Mouse (Mus musculus) liver (tissue): Measurements from ENCODE around the gene Nepn.
A peak's percentile ranks its signal among the peaks of the same experiment; 100 is the strongest.
"Not testable (repeated sequence)": the region's sequence is repeated elsewhere in the genome, so short reads cannot be mapped to it uniquely, and the experiment has no call there.

Source experiments
- DNase-seq: peaks from one replicate; pipeline ENCODE4 v3.0.0-alpha.2; 2020; ENCODE audit warnings: mixed read lengths

The Nepn gene

GRCm38 (mm10) chr10:52388922-52389430, at the start of gene Nepn:
Gene Nepn, plus strand, starts transcription at chr10:52388972.
- DNase-seq = no peak

- DNase-seq = not testable (repeated sequence)
Observed at GRCm38 (mm10) chr10:52343324-52343723, 45.4 kb upstream of the Nepn start.

GRCm38 (mm10) chr10:52353184-52353583, 35.6 kb upstream of the Nepn start:
- DNase-seq = no peak

GRCm38 (mm10) chr10:52358467-52358866, 30.3 kb upstream of the Nepn start, which contains the start of gene Gm26741:
Gene Gm26741, plus strand, starts transcription at chr10:52358767.
- DNase-seq = no peak

- no peak for DNase-seq
Observed at GRCm38 (mm10) chr10:52360241-52360735, 28.5 kb upstream of the Nepn start.

GRCm38 (mm10) chr10:52360862-52361609, 27.7 kb upstream of the Nepn start:
- DNase-seq = no peak

GRCm38 (mm10) chr10:52368376-52368775, 20.4 kb upstream of the Nepn start:
- DNase-seq = no peak

GRCm38 (mm10) chr10:52373834-52374233, 14.9 kb upstream of the Nepn start:
- DNase-seq = no peak

- DNase-seq = no peak
Observed at GRCm38 (mm10) chr10:52374651-52375050, 14.1 kb upstream of the Nepn start.

- no peak for DNase-seq
Observed at GRCm38 (mm10) chr10:52376422-52376821, 12.3 kb upstream of the Nepn start.

GRCm38 (mm10) chr10:52377813-52378212, 11.0 kb upstream of the Nepn start:
- no peak for DNase-seq

- peak; percentile 6 for DNase-seq
Observed at GRCm38 (mm10) chr10:52381321-52381801, 7.4 kb upstream of the Nepn start.

- DNase-seq = peak; percentile 98
Observed at GRCm38 (mm10) chr10:52381845-52382591, 6.8 kb upstream of the Nepn start, which contains the start of gene Gopc. Gene Gopc, minus strand, starts transcription at chr10:52382124.

GRCm38 (mm10) chr10:52383022-52383421, 5.8 kb upstream of the Nepn start:
- no peak for DNase-seq

- DNase-seq = no peak
Observed at GRCm38 (mm10) chr10:52383522-52383921, 5.2 kb upstream of the Nepn start.

GRCm38 (mm10) chr10:52384823-52385610, 3.8 kb upstream of the Nepn start:
- DNase-seq = peak; percentile 23

- DNase-seq = no peak
Observed at GRCm38 (mm10) chr10:52387192-52387591, 1.6 kb upstream of the Nepn start.

GRCm38 (mm10) chr10:52389438-52389837, 666 bp downstream of the Nepn start:
- DNase-seq = no peak

- DNase-seq = no peak
Observed at GRCm38 (mm10) chr10:52391208-52391607, 2.4 kb downstream of the Nepn start.

- no peak for DNase-seq
Observed at GRCm38 (mm10) chr10:52396647-52397046, 7.9 kb downstream of the Nepn start.

GRCm38 (mm10) chr10:52398715-52399114, 9.9 kb downstream of the Nepn start:
- DNase-seq = no peak

GRCm38 (mm10) chr10:52399722-52400121, 10.9 kb downstream of the Nepn start:
- no peak for DNase-seq

- DNase-seq = no peak
Observed at GRCm38 (mm10) chr10:52405160-52405559, 16.4 kb downstream of the Nepn start.
